Mouse (Mus musculus): Measurements from ENCODE around the gene Fbln2. TPM values are rescaled to one million over a fixed set of nuclear protein-coding genes. Genes with fewer than 3 reads are reported as not detected.

Fbln2 gene
- 3.2 TPM for polyA plus RNA-seq (2015; fragmentation: Illumina TruSeq; extraction: RNeasy Lipid Tissue Mini Kit (QIAGEN cat#74804); ENCODE audit: insufficient read depth, low replicate concordance)

DNA sequence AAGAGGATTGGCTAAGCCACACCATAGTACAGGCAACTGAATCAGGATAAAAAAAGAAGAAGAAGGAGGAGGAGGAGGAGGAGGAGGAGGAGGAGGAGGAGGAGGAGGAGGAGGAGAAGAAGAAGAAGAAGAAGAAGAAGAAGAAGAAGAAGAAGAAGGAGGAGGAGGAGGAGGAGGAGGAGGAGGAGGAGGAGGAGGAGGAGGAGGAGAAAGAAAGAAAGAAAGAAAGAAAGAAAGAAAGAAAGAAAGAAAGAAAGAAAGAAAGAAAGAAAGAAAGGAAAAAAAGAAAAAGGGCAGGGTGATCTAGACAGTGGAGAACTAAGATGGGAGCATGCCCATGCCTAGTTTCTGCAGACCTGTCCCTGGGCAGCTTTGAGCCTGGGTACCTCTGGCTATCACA, at the start of gene Fbln2:
Gene Fbln2, plus strand, starts transcription at position 301 of the 400 bp plus-strand sequence.

Other genes starting within 250 kb of the Fbln2 start
- 62.0 TPM for gene Iqsec1, start 223.8 kb upstream of the Fbln2 start, polyA plus RNA-seq (2015; fragmentation: Illumina TruSeq; extraction: RNeasy Lipid Tissue Mini Kit (QIAGEN cat#74804); ENCODE audit: insufficient read depth, low replicate concordance)
- gene Nup210, start 95.6 kb upstream of the Fbln2 start, polyA plus RNA-seq (2015; fragmentation: Illumina TruSeq; extraction: RNeasy Lipid Tissue Mini Kit (QIAGEN cat#74804); ENCODE audit: insufficient read depth, low replicate concordance) = 83.5 TPM
- 4.9 TPM for gene Hdac11, start 55.8 kb upstream of the Fbln2 start, polyA plus RNA-seq (2015; fragmentation: Illumina TruSeq; extraction: RNeasy Lipid Tissue Mini Kit (QIAGEN cat#74804); ENCODE audit: insufficient read depth, low replicate concordance)
- 0.50 TPM for gene Wnt7a, start 198.9 kb downstream of the Fbln2 start, polyA plus RNA-seq (2015; fragmentation: Illumina TruSeq; extraction: RNeasy Lipid Tissue Mini Kit (QIAGEN cat#74804); ENCODE audit: insufficient read depth, low replicate concordance)